Mouse (Mus musculus) mouse trophoblast stem cell (cell line): ENCODE data around the gene Tmem80.

Experiments used
- in situ Hi-C, 2 experiments: fragments of 300-500 bp; cut with MseI, MboI; formaldehyde crosslinking; loops; 2 replicates in 1 of 2; 3 replicates in 1 of 2; pipeline ENCODE4 v1.15.1; 2025

The Tmem80 gene

GRCm38 (mm10) chr7:141327469-141328372, at the start of gene Tmem80, which contains the start of gene Deaf1:
Gene Tmem80, plus strand, starts transcription at chr7:141327739.
Gene Deaf1, minus strand, starts transcription at chr7:141327690.
- in situ Hi-C loops, result no loop called here

- in situ Hi-C loops, result no loop called here
These were observed 48.6 kb upstream of the Tmem80 start, which contains the start of gene Sct for GRCm38 (mm10) chr7:141278766-141279590. Gene Sct, minus strand, starts transcription at chr7:141279133.

- in situ Hi-C loops, result no loop called here
These were observed 46.1 kb upstream of the Tmem80 start for GRCm38 (mm10) chr7:141281442-141281841.

- in situ Hi-C loops, result no loop called here
These were observed 44.8 kb upstream of the Tmem80 start for GRCm38 (mm10) chr7:141282756-141283155.

GRCm38 (mm10) chr7:141288042-141288441, 39.5 kb upstream of the Tmem80 start:
- in situ Hi-C loops, result no loop called here

- in situ Hi-C loops, result no loop called here
These were observed 35.5 kb upstream of the Tmem80 start, which contains the start of gene Drd4 for GRCm38 (mm10) chr7:141291921-141292582. Gene Drd4, plus strand, starts transcription at chr7:141292006.

GRCm38 (mm10) chr7:141292583-141293388, 34.8 kb upstream of the Tmem80 start:
- in situ Hi-C loops, result no loop called here

GRCm38 (mm10) chr7:141293852-141294471, 33.6 kb upstream of the Tmem80 start:
- in situ Hi-C loops, result no loop called here

GRCm38 (mm10) chr7:141294479-141294878, 33.1 kb upstream of the Tmem80 start:
- in situ Hi-C loops, result no loop called here

GRCm38 (mm10) chr7:141297926-141298650, 29.5 kb upstream of the Tmem80 start:
- in situ Hi-C loops, result no loop called here

GRCm38 (mm10) chr7:141299175-141299574, 28.4 kb upstream of the Tmem80 start:
- in situ Hi-C loops, result no loop called here

GRCm38 (mm10) chr7:141301386-141301785, 26.2 kb upstream of the Tmem80 start:
- in situ Hi-C loops, result no loop called here

GRCm38 (mm10) chr7:141302702-141303268, 24.8 kb upstream of the Tmem80 start:
- in situ Hi-C loops, result no loop called here

GRCm38 (mm10) chr7:141304537-141304936, 23.0 kb upstream of the Tmem80 start:
- in situ Hi-C loops, result no loop called here

GRCm38 (mm10) chr7:141314416-141314815, 13.1 kb upstream of the Tmem80 start:
- in situ Hi-C loops, result no loop called here

GRCm38 (mm10) chr7:141315076-141315475, 12.5 kb upstream of the Tmem80 start:
- in situ Hi-C loops, result no loop called here

GRCm38 (mm10) chr7:141315974-141316373, 11.6 kb upstream of the Tmem80 start:
- in situ Hi-C loops, result no loop called here

- in situ Hi-C loops, result no loop called here
These were observed 9.9 kb upstream of the Tmem80 start for GRCm38 (mm10) chr7:141317619-141318132.

GRCm38 (mm10) chr7:141319446-141319845, 8.1 kb upstream of the Tmem80 start:
- in situ Hi-C loops, result no loop called here
